Mouse (Mus musculus): ENCODE measurements around the gene Sgcd. TPM values are rescaled to one million over a fixed set of nuclear protein-coding genes. Genes with fewer than 3 reads are reported as not detected.
"Not testable (repeated sequence)": the region's sequence is repeated elsewhere in the genome, so short reads cannot be mapped to it uniquely, and the experiment has no call there.

The Sgcd gene
- polyA plus RNA-seq, 1 experiment, result 0.18 TPM

GRCm38 (mm10) chr11:47473493-47474230, 515.1 kb downstream of the Sgcd start:
- TF ChIP-seq POLR2A (IDR thresholded peaks at IDR 0.05; ENCODE audit: low read depth, low read length), result no peak
- TF ChIP-seq CTCF (IDR thresholded peaks at IDR 0.05; ENCODE audit: extremely low read depth, insufficient read length, insufficient replicate concordance, low read depth, low read length), result no peak
- Histone ChIP-seq H3K27ac (ENCODE audit: insufficient read depth, low read depth, low read length) (no peak overlapping the region), H3K36me3 (ENCODE audit: control insufficient read depth, insufficient read depth, low read length) (no peaks in the 10 kb centered on the region), H3K4me3 (ENCODE audit: low read depth, low read length) (no peak overlapping the region), H3K4me1 (ENCODE audit: control insufficient read depth, insufficient read depth, insufficient read length, low read length) (no peaks in the 10 kb centered on the region), H3K27me3 (ENCODE audit: control insufficient read depth, insufficient read depth, low read length) (no peaks in the 10 kb centered on the region)
- 11% methylated on average over 1 of the region's 1 CpGs for WGBS

- not testable (repeated sequence) for H3K27me3 ChIP-seq (ENCODE audit: control insufficient read depth, insufficient read depth, low read length); H3K36me3 ChIP-seq (ENCODE audit: control insufficient read depth, insufficient read depth, low read length); H3K4me1 ChIP-seq (ENCODE audit: control insufficient read depth, insufficient read depth, insufficient read length, low read length); H3K27ac ChIP-seq (ENCODE audit: insufficient read depth, low read depth, low read length); H3K4me3 ChIP-seq (ENCODE audit: low read depth, low read length)
Observed at GRCm38 (mm10) chr11:47460700-47461099, 528.1 kb downstream of the Sgcd start.

GRCm38 (mm10) chr11:47460149-47460548, 528.6 kb downstream of the Sgcd start:
- TF ChIP-seq CTCF (IDR thresholded peaks at IDR 0.05; ENCODE audit: extremely low read depth, insufficient read length, insufficient replicate concordance, low read depth, low read length) (no peak), POLR2A (IDR thresholded peaks at IDR 0.05; ENCODE audit: low read depth, low read length) (no peak)
- H3K27me3 ChIP-seq (ENCODE audit: control insufficient read depth, insufficient read depth, low read length), result no peaks in the 10 kb centered on the region
- no peak overlapping the region for H3K27ac ChIP-seq (ENCODE audit: insufficient read depth, low read depth, low read length)
- H3K4me3 ChIP-seq (ENCODE audit: low read depth, low read length), result no peak overlapping the region
- no peaks in the 10 kb centered on the region for H3K4me1 ChIP-seq (ENCODE audit: control insufficient read depth, insufficient read depth, insufficient read length, low read length)
- no peaks in the 10 kb centered on the region for H3K36me3 ChIP-seq (ENCODE audit: control insufficient read depth, insufficient read depth, low read length)
- WGBS, result 52% methylated on average over 2 of the region's 2 CpGs

- 68% methylated on average over 3 of the region's 3 CpGs for WGBS
- Histone ChIP-seq H3K4me1 (ENCODE audit: control insufficient read depth, insufficient read depth, insufficient read length, low read length) (no peaks in the 10 kb centered on the region), H3K27ac (ENCODE audit: insufficient read depth, low read depth, low read length) (no peak overlapping the region), H3K36me3 (ENCODE audit: control insufficient read depth, insufficient read depth, low read length) (no peaks in the 10 kb centered on the region), H3K27me3 (ENCODE audit: control insufficient read depth, insufficient read depth, low read length) (no peaks in the 10 kb centered on the region), H3K4me3 (ENCODE audit: low read depth, low read length) (no peak overlapping the region)
- no peak for TF ChIP-seq CTCF (IDR thresholded peaks at IDR 0.05; ENCODE audit: extremely low read depth, insufficient read length, insufficient replicate concordance, low read depth, low read length)
- no peak for TF ChIP-seq POLR2A (IDR thresholded peaks at IDR 0.05; ENCODE audit: low read depth, low read length)
Observed at GRCm38 (mm10) chr11:47459214-47459613, 529.6 kb downstream of the Sgcd start.

- 48% methylated on average over 2 of the region's 2 CpGs for WGBS
- Histone ChIP-seq H3K27ac (ENCODE audit: insufficient read depth, low read depth, low read length) (no peak overlapping the region), H3K27me3 (ENCODE audit: control insufficient read depth, insufficient read depth, low read length) (no peaks in the 10 kb centered on the region), H3K4me3 (ENCODE audit: low read depth, low read length) (no peak overlapping the region), H3K36me3 (ENCODE audit: control insufficient read depth, insufficient read depth, low read length) (no peaks in the 10 kb centered on the region), H3K4me1 (ENCODE audit: control insufficient read depth, insufficient read depth, insufficient read length, low read length) (no peaks in the 10 kb centered on the region)
- no peak for TF ChIP-seq POLR2A (IDR thresholded peaks at IDR 0.05; ENCODE audit: low read depth, low read length)
Observed at GRCm38 (mm10) chr11:47447790-47448189, 541.0 kb downstream of the Sgcd start.

GRCm38 (mm10) chr11:47446337-47446736, 542.4 kb downstream of the Sgcd start:
- Histone ChIP-seq H3K27me3 (ENCODE audit: control insufficient read depth, insufficient read depth, low read length) (no peaks in the 10 kb centered on the region), H3K36me3 (ENCODE audit: control insufficient read depth, insufficient read depth, low read length) (no peaks in the 10 kb centered on the region), H3K4me1 (ENCODE audit: control insufficient read depth, insufficient read depth, insufficient read length, low read length) (no peaks in the 10 kb centered on the region), H3K27ac (ENCODE audit: insufficient read depth, low read depth, low read length) (no peak overlapping the region), H3K4me3 (ENCODE audit: low read depth, low read length) (no peak overlapping the region)
- TF ChIP-seq CTCF (IDR thresholded peaks at IDR 0.05; ENCODE audit: extremely low read depth, insufficient read length, insufficient replicate concordance, low read depth, low read length) (no peak), POLR2A (IDR thresholded peaks at IDR 0.05; ENCODE audit: low read depth, low read length) (no peak)
- 75% methylated on average over 3 of the region's 3 CpGs for WGBS

- H3K27me3 ChIP-seq (ENCODE audit: control insufficient read depth, insufficient read depth, low read length), result no peaks in the 10 kb centered on the region
- no peak overlapping the region for H3K27ac ChIP-seq (ENCODE audit: insufficient read depth, low read depth, low read length)
- H3K4me3 ChIP-seq (ENCODE audit: low read depth, low read length), result no peak overlapping the region
- 61% methylated on average over 2 of the region's 2 CpGs for WGBS
- no peaks in the 10 kb centered on the region for H3K36me3 ChIP-seq (ENCODE audit: control insufficient read depth, insufficient read depth, low read length)
- no peaks in the 10 kb centered on the region for H3K4me1 ChIP-seq (ENCODE audit: control insufficient read depth, insufficient read depth, insufficient read length, low read length)
- TF ChIP-seq CTCF (IDR thresholded peaks at IDR 0.05; ENCODE audit: extremely low read depth, insufficient read length, insufficient replicate concordance, low read depth, low read length) (no peak), POLR2A (IDR thresholded peaks at IDR 0.05; ENCODE audit: low read depth, low read length) (no peak)
Observed at GRCm38 (mm10) chr11:47445683-47446082, 543.1 kb downstream of the Sgcd start.

GRCm38 (mm10) chr11:47442266-47442665, 546.5 kb downstream of the Sgcd start:
- no peaks in the 10 kb centered on the region for H3K36me3 ChIP-seq (ENCODE audit: control insufficient read depth, insufficient read depth, low read length)
- H3K4me3 ChIP-seq (ENCODE audit: low read depth, low read length), result no peak overlapping the region
- no peaks in the 10 kb centered on the region for H3K4me1 ChIP-seq (ENCODE audit: control insufficient read depth, insufficient read depth, insufficient read length, low read length)
- WGBS, result 64% methylated on average over 2 of the region's 2 CpGs
- H3K27ac ChIP-seq (ENCODE audit: insufficient read depth, low read depth, low read length), result no peak overlapping the region
- no peaks in the 10 kb centered on the region for H3K27me3 ChIP-seq (ENCODE audit: control insufficient read depth, insufficient read depth, low read length)
- TF ChIP-seq CTCF (IDR thresholded peaks at IDR 0.05; ENCODE audit: extremely low read depth, insufficient read length, insufficient replicate concordance, low read depth, low read length), result no peak
- TF ChIP-seq POLR2A (IDR thresholded peaks at IDR 0.05; ENCODE audit: low read depth, low read length), result no peak

All from small intestine, adult 2 months (tissue).